Mouse (Mus musculus) lung, postnatal 0 days (tissue): ENCODE data around the gene Cebpa.

Source experiments
- CTCF ChIP-seq: IDR thresholded peaks from 2 replicates; pipeline ENCODE4 v1.5.1; 2016; ENCODE audit warnings: antibody characterized with exemption, mild to moderate bottlenecking
- EP300 ChIP-seq: IDR thresholded peaks from 2 replicates; pipeline ENCODE4 v1.6.1; 2016; ENCODE audit warnings: antibody characterized with exemption, mild to moderate bottlenecking, control low read depth

DNA sequence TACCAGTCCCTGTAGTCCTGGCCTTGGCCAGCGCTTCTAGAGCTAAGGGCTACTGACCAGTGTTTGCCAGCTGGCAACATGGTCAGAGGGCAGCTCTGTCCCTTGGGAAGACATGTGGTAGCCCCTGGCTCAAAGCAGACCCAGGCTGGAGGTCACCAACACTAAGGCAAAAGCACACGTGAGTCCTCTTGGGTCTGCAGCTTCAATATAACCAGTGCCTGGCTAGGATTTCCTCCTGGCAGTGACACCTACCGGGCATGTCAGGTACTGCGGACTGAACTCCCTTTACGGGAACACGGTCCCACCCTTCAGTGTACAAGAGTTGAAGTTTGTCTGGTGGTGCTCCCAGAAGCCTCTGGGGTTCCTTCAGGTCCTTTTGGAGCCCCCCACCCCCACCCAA lies 50.2 kb downstream of the Cebpa start:
- peak; percentile 97 for TF ChIP-seq CTCF
- no peak for TF ChIP-seq EP300
